Mouse (Mus musculus): Measurements from ENCODE around the gene Tjp2.

- no peak for TF ChIP-seq GATA1 (IDR thresholded peaks at IDR 0.05; ENCODE audit: borderline replicate concordance, low read length)
- no peak for TF ChIP-seq FLI1 (IDR thresholded peaks at IDR 0.05; ENCODE audit: low read length)
Observed at GRCm38 (mm10) chr19:24214939-24215338, 9.9 kb downstream of the Tjp2 start.
